Mouse (Mus musculus) embryonic fibroblast, embryonic 13.5 days (primary cell): ENCODE data around the gene Mgst3. TPM values are rescaled to one million over a fixed set of nuclear protein-coding genes. Genes with fewer than 3 reads are reported as not detected.

Experiments used
- H3K27ac ChIP-seq: 2 replicates; pipeline ENCODE4 v1.5.1; 2012; ENCODE audit warnings: low read length, control low read depth, inconsistent platforms; ENCODE audit not compliant: insufficient read depth
- H3K4me1 ChIP-seq: 2 replicates; pipeline ENCODE4 v1.6.1; 2011; ENCODE audit warnings: low read length; ENCODE audit not compliant: control insufficient read depth, insufficient read depth
- H3K4me3 ChIP-seq: 2 replicates; pipeline ENCODE4 v1.5.1; 2011; ENCODE audit warnings: mild to moderate bottlenecking, control low read depth, low read length; ENCODE audit not compliant: insufficient read depth
- CTCF ChIP-seq: IDR thresholded peaks from 2 replicates; pipeline ENCODE4 v1.5.1; 2011; ENCODE audit warnings: mild to moderate bottlenecking, control low read depth, low read length, moderate library complexity, borderline replicate concordance; ENCODE audit not compliant: insufficient read depth
- POLR2A ChIP-seq: IDR thresholded peaks from 2 replicates; pipeline ENCODE4 v1.6.1; 2011; ENCODE audit warnings: low read depth, mild to moderate bottlenecking, control low read depth, low read length, moderate library complexity
- polyA plus RNA-seq: library from polyadenylated mRNA; stranded (reverse); fragments of >200 nt; gene quantifications from 2 replicates; pipeline ENCODE4 v1.2.4, GENCODE M21; 2011; ENCODE audit warnings: low read depth; ENCODE audit not compliant: missing spikeins, insufficient read length

The Mgst3 gene
- polyA plus RNA-seq, 1 experiment, result 20.4 TPM

DNA sequence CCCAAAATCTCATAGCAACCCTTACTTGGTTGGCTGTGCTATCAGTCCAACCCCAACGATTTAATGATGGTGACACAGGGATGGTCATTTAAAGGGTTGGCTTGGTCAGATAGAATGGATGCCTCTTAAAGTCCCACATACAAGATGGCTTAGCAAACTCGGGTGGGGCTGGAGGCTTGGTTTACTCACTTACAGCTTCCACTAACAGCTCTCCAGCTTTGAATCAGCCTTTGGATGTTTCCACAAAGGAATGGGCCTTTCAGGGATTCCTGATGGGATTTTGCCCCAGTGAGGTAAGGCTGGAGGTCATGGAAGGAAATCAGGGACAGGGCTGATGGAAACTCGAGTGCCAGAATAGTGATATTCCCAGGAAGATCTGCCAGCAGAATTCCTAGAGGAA is 5.8 kb downstream of the Mgst3 start:
- TF ChIP-seq POLR2A (no peak), CTCF (no peak)
- no peak overlapping the region for H3K4me3 ChIP-seq
- peaks cover 14% of the 10 kb centered on the region for H3K4me1 ChIP-seq
- no peak overlapping the region; the same call in 1 of the 2 replicates for H3K27ac ChIP-seq

DNA sequence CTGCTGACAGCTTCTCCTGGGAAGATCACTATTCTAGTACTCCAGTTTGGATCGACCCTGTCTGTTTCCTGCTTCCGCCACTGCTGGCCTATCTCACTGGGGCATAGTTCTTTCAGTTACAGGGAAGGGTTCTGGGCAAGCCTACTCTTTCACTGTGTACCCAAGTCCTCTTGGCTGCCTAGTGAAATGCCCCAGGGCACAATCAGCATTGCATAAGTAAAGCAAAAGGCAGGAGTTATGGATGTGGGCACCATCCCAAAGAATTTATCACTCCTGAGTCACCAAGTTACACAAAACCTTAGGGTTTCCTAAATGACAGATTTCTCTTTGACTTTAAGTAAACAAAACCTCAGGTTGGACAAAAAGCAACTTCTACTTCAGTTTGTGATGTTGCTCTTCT is 6.3 kb downstream of the Mgst3 start:
- TF ChIP-seq CTCF, result no peak
- TF ChIP-seq POLR2A, result no peak

DNA sequence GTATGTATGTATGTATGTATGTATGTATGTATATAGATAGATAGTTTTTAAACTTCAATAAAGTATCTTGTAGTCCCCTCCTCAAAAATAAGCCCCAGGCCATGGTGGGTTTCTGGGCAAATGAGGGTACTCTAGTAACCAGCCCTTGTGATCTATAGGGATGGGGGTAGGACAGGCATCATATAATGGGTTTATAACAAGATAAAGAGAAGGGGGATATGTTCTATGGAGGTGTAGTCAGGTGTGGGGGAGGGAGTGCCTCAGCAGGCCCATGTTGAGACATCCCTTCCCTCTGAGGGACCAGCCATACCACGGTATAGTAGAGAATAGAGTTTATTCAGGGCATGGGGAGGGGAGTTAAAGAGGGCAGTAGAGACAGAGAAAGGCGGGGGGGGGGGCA is 7.2 kb downstream of the Mgst3 start:
- Histone ChIP-seq H3K27ac (no peak overlapping the region), H3K4me3 (no peak overlapping the region), H3K4me1 (peaks cover 14% of the 10 kb centered on the region)
- TF ChIP-seq CTCF (no peak), POLR2A (no peak)

More for the DNA sequence above, 6.3 kb downstream of the Mgst3 start:
- Histone ChIP-seq H3K4me1 (peaks cover 14% of the 10 kb centered on the region), H3K4me3 (no peak overlapping the region), H3K27ac (no peak overlapping the region)

DNA sequence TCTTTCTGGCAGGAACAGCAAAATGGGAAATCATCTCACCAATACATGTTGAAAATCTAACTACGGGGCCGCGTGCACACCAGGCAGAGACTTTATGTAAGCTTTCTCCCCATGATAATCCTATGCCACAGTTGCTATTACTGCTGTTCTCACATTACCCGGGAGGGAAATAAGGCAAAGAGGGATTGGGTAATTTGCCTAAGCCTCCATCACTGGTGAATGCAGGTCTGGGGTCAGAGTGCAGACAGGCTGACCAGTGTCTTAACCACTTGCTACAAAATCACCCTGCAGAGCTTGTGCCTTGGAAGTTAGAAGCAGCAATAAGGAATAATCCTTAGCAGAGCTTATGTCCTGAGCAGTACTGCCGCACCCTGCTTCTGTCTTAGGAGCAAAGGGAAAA is 8.0 kb downstream of the Mgst3 start:
- TF ChIP-seq POLR2A (no peak), CTCF (no peak)
- no peak overlapping the region for H3K27ac ChIP-seq
- H3K4me3 ChIP-seq, result no peak overlapping the region
- peaks cover 14% of the 10 kb centered on the region for H3K4me1 ChIP-seq

DNA sequence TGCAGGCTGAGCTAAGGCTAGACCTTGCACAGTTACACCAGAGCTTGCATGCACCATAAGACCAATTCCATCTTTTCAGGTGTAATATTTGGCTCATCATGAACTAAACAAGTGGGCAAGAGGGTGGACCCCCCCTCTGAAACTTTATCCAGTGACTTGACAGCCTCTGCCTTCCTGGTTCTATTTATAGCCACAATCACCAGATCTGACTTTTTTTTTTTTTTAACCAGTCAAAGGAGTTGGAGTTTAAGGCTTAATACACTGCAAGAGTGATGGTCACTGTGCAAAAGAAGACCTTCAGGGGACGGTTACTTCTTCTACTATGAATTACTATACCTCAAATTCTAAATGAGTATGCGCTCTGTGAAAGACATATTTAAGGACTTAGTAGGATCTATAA is 8.4 kb downstream of the Mgst3 start:
- Histone ChIP-seq H3K27ac (no peak overlapping the region), H3K4me1 (peaks cover 13% of the 10 kb centered on the region), H3K4me3 (no peak overlapping the region)
- no peak for TF ChIP-seq CTCF
- no peak for TF ChIP-seq POLR2A

DNA sequence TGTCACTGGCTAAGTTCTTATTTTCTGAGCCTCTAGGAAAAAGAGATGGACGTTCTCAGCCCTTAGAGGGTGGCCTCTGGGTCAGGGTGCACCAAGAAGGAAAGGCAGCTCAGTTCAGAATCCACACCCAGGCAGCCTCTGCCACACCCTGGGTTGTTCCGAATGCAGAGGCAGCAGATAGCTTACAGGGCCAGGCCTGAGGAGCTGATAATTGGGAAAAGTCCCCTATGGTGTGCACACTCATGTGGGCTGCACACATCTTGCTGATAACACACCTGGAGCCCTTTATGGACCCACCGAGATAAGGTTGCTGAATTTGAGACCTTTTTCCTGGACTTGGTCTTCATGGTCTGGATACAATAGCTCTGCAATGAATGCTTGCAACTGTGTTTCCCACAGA is 9.5 kb downstream of the Mgst3 start:
- TF ChIP-seq POLR2A, result no peak
- no peak for TF ChIP-seq CTCF
- Histone ChIP-seq H3K27ac (no peak overlapping the region), H3K4me3 (no peak overlapping the region), H3K4me1 (peaks cover 7% of the 10 kb centered on the region)

DNA sequence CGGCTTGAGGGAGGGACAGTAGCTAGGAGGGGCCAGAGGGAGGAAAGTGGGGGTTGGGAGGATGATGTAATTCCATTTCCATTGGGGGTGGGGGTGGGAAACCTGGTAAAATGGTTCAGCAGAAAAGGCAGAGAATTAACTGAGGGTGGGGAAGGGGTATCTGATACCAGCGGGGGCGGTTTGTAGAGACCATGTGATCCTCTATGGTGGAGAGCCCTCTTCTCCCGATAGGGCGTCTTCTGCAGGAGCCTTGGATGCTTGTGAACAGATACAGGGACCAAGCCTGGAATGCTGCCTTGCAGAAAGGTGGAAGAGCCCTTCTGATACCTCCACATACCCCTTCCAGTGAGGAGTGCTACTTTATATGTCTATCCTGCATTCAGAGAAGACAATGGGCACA is 10.5 kb downstream of the Mgst3 start:
- TF ChIP-seq CTCF, result no peak
- no peak for TF ChIP-seq POLR2A
- H3K4me3 ChIP-seq, result no peak overlapping the region
- H3K27ac ChIP-seq, result no peak overlapping the region

DNA sequence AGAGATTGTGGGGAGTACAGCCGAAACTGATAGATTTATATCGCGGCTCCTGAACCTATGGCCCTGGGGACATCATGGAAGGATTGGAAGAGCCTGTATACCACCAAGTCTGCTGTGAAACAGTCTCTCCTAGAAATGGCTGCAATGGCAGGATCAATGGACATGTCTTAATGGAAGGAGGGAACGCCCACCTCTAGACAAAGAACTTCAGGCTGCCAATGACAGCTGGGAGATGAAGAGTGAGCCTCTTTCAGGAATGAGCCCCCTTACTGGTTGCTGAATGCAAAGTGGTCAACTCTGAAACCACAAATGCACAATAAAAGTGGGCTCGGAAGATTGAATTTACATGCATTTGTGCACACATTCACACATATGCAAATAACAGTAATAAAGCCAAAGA is 10.9 kb downstream of the Mgst3 start:
- H3K27ac ChIP-seq, result no peak overlapping the region
- no peak overlapping the region for H3K4me3 ChIP-seq
- TF ChIP-seq POLR2A (no peak), CTCF (no peak)
- H3K4me1 ChIP-seq, result peaks cover 6% of the 10 kb centered on the region

More for the DNA sequence above, 10.5 kb downstream of the Mgst3 start:
- peaks cover 7% of the 10 kb centered on the region for H3K4me1 ChIP-seq

DNA sequence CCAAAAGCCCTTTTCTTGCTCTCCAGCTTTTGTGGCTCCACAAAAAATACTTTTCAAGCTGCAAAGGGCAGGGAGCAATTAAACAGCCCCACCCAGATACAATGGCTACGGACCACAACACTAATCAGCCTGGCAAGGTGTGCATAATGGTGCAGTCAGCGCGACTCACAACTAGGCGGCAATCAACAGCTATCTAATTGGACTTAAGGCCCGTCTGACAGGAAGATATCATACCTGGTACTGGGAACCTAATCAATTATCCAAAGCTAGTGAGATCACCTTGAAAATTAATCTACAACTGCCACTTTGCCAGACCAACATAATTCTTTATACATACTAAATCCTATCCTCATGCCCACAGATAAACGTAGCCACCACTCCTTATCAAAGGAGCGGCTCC is 11.3 kb downstream of the Mgst3 start:
- H3K4me1 ChIP-seq, result peaks cover 3% of the 10 kb centered on the region; the same call in 1 of the 2 replicates
- no peak overlapping the region for H3K4me3 ChIP-seq
- no peak overlapping the region for H3K27ac ChIP-seq
- TF ChIP-seq CTCF, result no peak
- TF ChIP-seq POLR2A, result no peak

DNA sequence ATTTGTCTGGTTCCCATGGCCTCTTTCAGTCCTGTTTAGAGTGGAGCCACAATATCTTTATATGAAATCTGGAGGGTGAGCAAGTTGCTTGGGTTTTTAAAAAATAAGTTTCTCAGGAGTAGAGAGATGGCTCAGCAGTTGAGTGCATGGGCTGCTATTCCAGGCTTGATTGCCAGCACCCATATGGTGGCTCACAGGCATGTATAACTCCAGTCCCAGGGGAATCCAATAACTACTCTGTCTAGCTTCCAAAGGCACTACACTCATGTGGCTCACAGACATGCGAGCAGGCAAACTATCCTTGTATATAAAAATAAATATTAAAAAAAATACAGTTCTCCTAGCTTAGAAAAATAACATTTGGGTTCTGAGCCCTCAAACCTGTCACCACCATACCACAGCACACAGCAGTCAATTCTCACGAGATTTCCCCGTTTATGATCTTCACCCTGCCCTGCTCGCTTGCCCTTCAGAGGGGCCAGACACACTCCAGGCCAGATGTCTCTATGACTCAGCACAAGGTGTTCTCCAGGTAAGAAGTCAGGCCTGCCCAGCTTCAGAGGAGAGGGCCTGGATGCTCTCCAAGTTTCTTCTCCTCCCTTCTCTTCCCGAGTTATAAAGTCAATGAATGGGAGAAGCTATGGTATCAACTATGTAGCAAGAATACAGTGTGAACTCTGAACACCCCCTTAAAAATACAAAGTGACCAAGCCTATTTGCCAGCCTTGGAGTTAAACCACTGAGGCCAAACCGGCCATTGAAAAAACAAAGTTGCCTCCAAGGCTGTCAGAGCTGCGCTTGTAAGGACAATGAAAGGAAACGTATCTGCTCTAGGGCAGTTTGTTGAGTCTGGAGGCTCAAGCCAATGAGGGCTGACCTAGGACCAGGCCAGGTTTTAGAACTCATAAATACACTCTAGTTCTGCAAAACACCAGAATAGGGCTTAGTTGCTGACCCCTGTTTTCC is 12.3 kb downstream of the Mgst3 start:
- Histone ChIP-seq H3K4me1 (no peaks in the 10 kb centered on the region), H3K27ac (no peak overlapping the region), H3K4me3 (no peak overlapping the region)
- TF ChIP-seq CTCF (no peak), POLR2A (no peak)

DNA sequence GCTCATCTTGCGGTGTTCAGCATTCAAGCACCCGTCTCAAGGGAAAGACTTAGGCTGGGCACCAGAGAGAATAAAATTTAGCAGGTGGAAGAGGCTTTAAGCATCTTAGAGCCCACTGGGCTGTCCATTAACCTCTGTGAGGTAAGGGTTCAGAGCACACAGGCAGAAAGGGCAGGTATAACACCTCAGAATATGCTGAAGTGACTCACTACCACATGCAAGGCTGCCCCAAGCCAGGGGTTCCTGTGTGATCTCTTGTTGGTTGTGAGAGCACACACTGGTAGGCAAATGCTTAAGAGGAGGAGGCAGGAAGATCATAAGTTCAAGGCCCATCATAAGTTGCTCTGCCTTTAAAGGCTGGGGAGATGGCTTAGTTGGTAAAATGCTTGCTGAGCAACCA is 13.4 kb downstream of the Mgst3 start:
- no peak for TF ChIP-seq POLR2A
- no peak for TF ChIP-seq CTCF

More for the DNA sequence above, 13.4 kb downstream of the Mgst3 start:
- H3K4me1 ChIP-seq, result no peaks in the 10 kb centered on the region
- no peak overlapping the region for H3K4me3 ChIP-seq
- no peak overlapping the region for H3K27ac ChIP-seq
